Mouse (Mus musculus) forebrain, embryonic 12.5 days (tissue): ENCODE measurements at regions not wholly inside any gene's neighbourhood (a gene's known extent, or its start where the extent isn't known, plus 50 kb on each side); places are given as distances from the start of the nearest gene placed in this dataset.
"Not testable (repeated sequence)": the region's sequence is repeated elsewhere in the genome, so short reads cannot be mapped to it uniquely, and the experiment has no call there.

ENCODE experiments used
- ATAC-seq: fragments of 200-750 bp; cut with Nextera tagmentation; 2 replicates; pipeline ENCODE4 v1.8.0; 2017; ENCODE audit warnings: moderate TSS enrichment; ENCODE audit not compliant: low FRiP score
- H3K27ac ChIP-seq: fragments of 300-500 bp; sonication (generic); 2 replicates; pipeline ENCODE4 v1.5.1; 2016; ENCODE audit warnings: mild to moderate bottlenecking
- H3K27me3 ChIP-seq: fragments of 300-500 bp; sonication (generic); 2 replicates; pipeline ENCODE4 v1.6.1; 2016; ENCODE audit warnings: mild to moderate bottlenecking
- H3K36me3 ChIP-seq: fragments of 300-500 bp; sonication (generic); replicated peaks from 2 replicates; pipeline ENCODE4 v1.6.1; 2016; ENCODE audit warnings: mild to moderate bottlenecking
- H3K4me1 ChIP-seq: fragments of 300-500 bp; sonication (generic); 2 replicates; pipeline ENCODE4 v1.6.1; 2016
- H3K4me2 ChIP-seq: fragments of 300-500 bp; sonication (generic); 2 replicates; pipeline ENCODE4 v1.6.1; 2016; ENCODE audit warnings: mild to moderate bottlenecking, moderate library complexity
- H3K4me3 ChIP-seq: fragments of 300-500 bp; sonication (generic); replicated peaks from 2 replicates; pipeline ENCODE4 v1.5.1; 2016; ENCODE audit warnings: mild to moderate bottlenecking
- H3K9ac ChIP-seq: fragments of 300-500 bp; sonication (generic); 2 replicates; pipeline ENCODE4 v1.6.1; 2016; ENCODE audit warnings: mild to moderate bottlenecking
- H3K9me3 ChIP-seq: fragments of 300-500 bp; sonication (generic); 2 replicates; pipeline ENCODE4 v1.6.1; 2016
- WGBS: fragments of 180-500 bp; shearing (Covaris S2); methylation state at CpG from one replicate; pipeline ENCODE4 v1.1.7; 2016; 5-methylcytosine and 5-hydroxymethylcytosine counted together

GRCm38 (mm10) chr17:4024384-4024783 lies 328.3 kb upstream of the Nox3 start:
- Histone ChIP-seq H3K27ac (no peak overlapping the region), H3K27me3 (no peaks in the 10 kb centered on the region), H3K4me1 (no peaks in the 10 kb centered on the region), H3K4me3 (no peak overlapping the region), H3K4me2 (no peak overlapping the region), H3K9me3 (no peaks in the 10 kb centered on the region), H3K9ac (no peak overlapping the region), H3K36me3 (no peaks in the 10 kb centered on the region)
- WGBS = 80% methylated on average over 2 of the region's 2 CpGs
- ATAC-seq = no peak

- Histone ChIP-seq H3K27me3 (no peaks in the 10 kb centered on the region), H3K4me3 (no peak overlapping the region), H3K4me2 (no peak overlapping the region), H3K9me3 (no peaks in the 10 kb centered on the region), H3K27ac (no peak overlapping the region), H3K9ac (no peak overlapping the region), H3K4me1 (no peaks in the 10 kb centered on the region), H3K36me3 (no peaks in the 10 kb centered on the region)
- 32% methylated on average over 9 of the region's 9 CpGs for WGBS
- 0 out of 2 replicates have a peak, but pooled peaks have one; percentile 46 for ATAC-seq
Measured at GRCm38 (mm10) chr17:4029202-4029601, 333.1 kb upstream of the Nox3 start.

- H3K9ac ChIP-seq = no peak overlapping the region
- WGBS = 60% methylated on average over 3 of the region's 3 CpGs
- no peak overlapping the region for H3K4me2 ChIP-seq
- no peak for ATAC-seq
- no peaks in the 10 kb centered on the region for H3K9me3 ChIP-seq
- H3K36me3 ChIP-seq = no peaks in the 10 kb centered on the region
- H3K4me3 ChIP-seq = no peak overlapping the region
- no peak overlapping the region for H3K27ac ChIP-seq
- peaks cover under 1% of the 10 kb centered on the region; the same call in 1 of the 2 replicates for H3K4me1 ChIP-seq
- H3K27me3 ChIP-seq = no peaks in the 10 kb centered on the region
Measured at GRCm38 (mm10) chr17:4034816-4035360, 338.8 kb upstream of the Nox3 start.

- peak overlapping the region; percentile 11; the same call in 1 of the 2 replicates for H3K4me2 ChIP-seq
- H3K4me3 ChIP-seq = no peak overlapping the region
- H3K27ac ChIP-seq = peak overlapping the region; percentile 65; the same call in 1 of the 2 replicates
- no peak overlapping the region for H3K9ac ChIP-seq
- ATAC-seq = peak; percentile 86
- no peaks in the 10 kb centered on the region for H3K36me3 ChIP-seq
- H3K4me1 ChIP-seq = peaks cover 6% of the 10 kb centered on the region
- no peaks in the 10 kb centered on the region for H3K9me3 ChIP-seq
- no peaks in the 10 kb centered on the region for H3K27me3 ChIP-seq
- 16% methylated on average over 5 of the region's 5 CpGs for WGBS
Measured at GRCm38 (mm10) chr17:4040104-4040664, 344.1 kb upstream of the Nox3 start.

- not testable (repeated sequence) for H3K4me2 ChIP-seq, H3K36me3 ChIP-seq, H3K27me3 ChIP-seq, H3K4me1 ChIP-seq, H3K4me3 ChIP-seq, H3K9ac ChIP-seq, ATAC-seq, H3K27ac ChIP-seq, H3K9me3 ChIP-seq
Measured at GRCm38 (mm10) chr17:4060186-4060585, 364.1 kb upstream of the Nox3 start.

- Histone ChIP-seq H3K4me1 (no peaks in the 10 kb centered on the region), H3K9me3 (no peaks in the 10 kb centered on the region), H3K9ac (no peak overlapping the region), H3K4me2 (no peak overlapping the region), H3K36me3 (no peaks in the 10 kb centered on the region), H3K27ac (no peak overlapping the region), H3K4me3 (no peak overlapping the region), H3K27me3 (no peaks in the 10 kb centered on the region)
- ATAC-seq = no peak
- 72% methylated on average over 2 of the region's 2 CpGs for WGBS
Measured at GRCm38 (mm10) chr17:4073381-4073780, 377.3 kb upstream of the Nox3 start.

GRCm38 (mm10) chr17:4080564-4080963 lies 384.5 kb upstream of the Nox3 start:
- no peak overlapping the region for H3K4me2 ChIP-seq
- ATAC-seq = no peak
- no peak overlapping the region for H3K27ac ChIP-seq
- H3K9ac ChIP-seq = no peak overlapping the region
- H3K9me3 ChIP-seq = no peaks in the 10 kb centered on the region
- H3K27me3 ChIP-seq = no peaks in the 10 kb centered on the region
- H3K36me3 ChIP-seq = no peaks in the 10 kb centered on the region
- no peaks in the 10 kb centered on the region for H3K4me1 ChIP-seq
- WGBS = 85% methylated on average over 2 of the region's 2 CpGs
- H3K4me3 ChIP-seq = no peak overlapping the region

GRCm38 (mm10) chr17:4094621-4095020 lies 398.6 kb upstream of the Nox3 start:
- Histone ChIP-seq H3K4me1 (no peaks in the 10 kb centered on the region), H3K9ac (no peak overlapping the region), H3K9me3 (no peaks in the 10 kb centered on the region), H3K27ac (no peak overlapping the region), H3K4me3 (no peak overlapping the region), H3K36me3 (no peaks in the 10 kb centered on the region), H3K4me2 (no peak overlapping the region), H3K27me3 (no peaks in the 10 kb centered on the region)
- no peak for ATAC-seq
- WGBS = 66% methylated on average over 1 of the region's 1 CpGs

- no peaks in the 10 kb centered on the region for H3K27me3 ChIP-seq
- H3K4me2 ChIP-seq = no peak overlapping the region
- no peaks in the 10 kb centered on the region for H3K36me3 ChIP-seq
- H3K9ac ChIP-seq = no peak overlapping the region
- no peak overlapping the region for H3K27ac ChIP-seq
- no peaks in the 10 kb centered on the region for H3K4me1 ChIP-seq
- H3K4me3 ChIP-seq = no peak overlapping the region
- no peak for ATAC-seq
- H3K9me3 ChIP-seq = no peaks in the 10 kb centered on the region
- 92% methylated on average over 3 of the region's 3 CpGs for WGBS
Measured at GRCm38 (mm10) chr17:4103321-4103720, 407.3 kb upstream of the Nox3 start.

- Histone ChIP-seq H3K27me3 (no peaks in the 10 kb centered on the region), H3K36me3 (no peaks in the 10 kb centered on the region), H3K9me3 (no peaks in the 10 kb centered on the region), H3K27ac (no peak overlapping the region), H3K4me2 (no peak overlapping the region), H3K9ac (no peak overlapping the region), H3K4me3 (no peak overlapping the region), H3K4me1 (no peaks in the 10 kb centered on the region)
- ATAC-seq = no peak
- 56% methylated on average over 3 of the region's 3 CpGs for WGBS
Measured at GRCm38 (mm10) chr17:4109263-4109662, 413.2 kb upstream of the Nox3 start.

- Histone ChIP-seq H3K4me2 (no peak overlapping the region), H3K9me3 (no peaks in the 10 kb centered on the region), H3K27me3 (no peaks in the 10 kb centered on the region), H3K4me3 (no peak overlapping the region), H3K36me3 (no peaks in the 10 kb centered on the region), H3K4me1 (no peaks in the 10 kb centered on the region), H3K9ac (no peak overlapping the region), H3K27ac (no peak overlapping the region)
- WGBS = 86% methylated on average over 4 of the region's 4 CpGs
- ATAC-seq = no peak
Measured at GRCm38 (mm10) chr17:4113021-4113420, 417.0 kb upstream of the Nox3 start.

GRCm38 (mm10) chr17:4116476-4116875 lies 420.4 kb upstream of the Nox3 start:
- Histone ChIP-seq H3K27ac (no peak overlapping the region), H3K9me3 (no peaks in the 10 kb centered on the region), H3K36me3 (no peaks in the 10 kb centered on the region), H3K4me1 (no peaks in the 10 kb centered on the region), H3K4me2 (no peak overlapping the region), H3K9ac (no peak overlapping the region), H3K4me3 (no peak overlapping the region), H3K27me3 (no peaks in the 10 kb centered on the region)
- no peak for ATAC-seq
- WGBS = 84% methylated on average over 3 of the region's 3 CpGs

GRCm38 (mm10) chr17:4133678-4134077 lies 437.6 kb upstream of the Nox3 start:
- no peak for ATAC-seq
- Histone ChIP-seq H3K27ac (no peak overlapping the region), H3K9ac (no peak overlapping the region), H3K4me1 (no peaks in the 10 kb centered on the region), H3K4me2 (no peak overlapping the region), H3K27me3 (no peaks in the 10 kb centered on the region), H3K36me3 (no peaks in the 10 kb centered on the region), H3K9me3 (no peaks in the 10 kb centered on the region), H3K4me3 (no peak overlapping the region)
- 66% methylated on average over 3 of the region's 3 CpGs for WGBS
